Mouse (Mus musculus) hindbrain, embryonic 13.5 days (tissue): ENCODE measurements around the gene Gm10024. TPM values are rescaled to one million over a fixed set of nuclear protein-coding genes. Genes with fewer than 3 reads are reported as not detected.
"Not testable (repeated sequence)": the region's sequence is repeated elsewhere in the genome, so short reads cannot be mapped to it uniquely, and the experiment has no call there.

Experiments used
- ATAC-seq: fragments of 200-750 bp; cut with Nextera tagmentation; 2 replicates; pipeline ENCODE4 v1.8.0; 2017; ENCODE audit warnings: moderate TSS enrichment; ENCODE audit not compliant: low FRiP score
- H3K27ac ChIP-seq: fragments of 300-500 bp; sonication (generic); 2 replicates; pipeline ENCODE4 v1.5.1; 2015; ENCODE audit warnings: inconsistent platforms, mild to moderate bottlenecking, moderate library complexity
- H3K27me3 ChIP-seq: fragments of 300-500 bp; sonication (generic); 2 replicates; pipeline ENCODE4 v1.6.1; 2015; ENCODE audit warnings: mild to moderate bottlenecking, inconsistent platforms
- H3K36me3 ChIP-seq: fragments of 300-500 bp; sonication (generic); 2 replicates; pipeline ENCODE4 v1.6.1; 2015; ENCODE audit warnings: mild to moderate bottlenecking, inconsistent platforms
- H3K4me1 ChIP-seq: fragments of 300-500 bp; sonication (generic); replicated peaks from 2 replicates; pipeline ENCODE4 v1.6.1; 2015; ENCODE audit warnings: inconsistent platforms
- H3K4me2 ChIP-seq: fragments of 300-500 bp; sonication (generic); 2 replicates; pipeline ENCODE4 v1.6.1; 2015; ENCODE audit warnings: inconsistent platforms, mild to moderate bottlenecking, moderate library complexity
- H3K4me3 ChIP-seq: fragments of 300-500 bp; sonication (generic); 2 replicates; pipeline ENCODE4 v1.5.1; 2015; ENCODE audit warnings: mild to moderate bottlenecking, inconsistent platforms
- H3K9ac ChIP-seq: fragments of 300-500 bp; sonication (generic); 2 replicates; pipeline ENCODE4 v1.6.1; 2015; ENCODE audit warnings: mild to moderate bottlenecking, inconsistent platforms
- H3K9me3 ChIP-seq: fragments of 300-500 bp; sonication (generic); 2 replicates; pipeline ENCODE4 v1.6.1; 2016; ENCODE audit warnings: inconsistent platforms
- WGBS: fragments of 180-500 bp; shearing (Covaris S2); methylation state at CpG from one replicate; pipeline ENCODE4 v1.1.7; 2015; 5-methylcytosine and 5-hydroxymethylcytosine counted together
- polyA plus RNA-seq: library from polyadenylated mRNA; unstranded; fragments of >200 nt; fragmentation: Nextera tagmentation; extraction: Ambion mirVana; gene quantifications from 2 replicates; pipeline ENCODE4 v1.2.1, GENCODE M21; 2015

Gene Gm10024
- not detected in 2 replicates for polyA plus RNA-seq

GRCm38 (mm10) chr10:77711157-77711556 lies at the start of gene Gm10024:
Gene Gm10024, plus strand, starts transcription at chr10:77711457.
- H3K27me3 ChIP-seq, H3K4me1 ChIP-seq, H3K36me3 ChIP-seq, H3K27ac ChIP-seq, H3K9me3 ChIP-seq, H3K9ac ChIP-seq, H3K4me3 ChIP-seq, ATAC-seq, H3K4me2 ChIP-seq: not testable (repeated sequence)

DNA sequence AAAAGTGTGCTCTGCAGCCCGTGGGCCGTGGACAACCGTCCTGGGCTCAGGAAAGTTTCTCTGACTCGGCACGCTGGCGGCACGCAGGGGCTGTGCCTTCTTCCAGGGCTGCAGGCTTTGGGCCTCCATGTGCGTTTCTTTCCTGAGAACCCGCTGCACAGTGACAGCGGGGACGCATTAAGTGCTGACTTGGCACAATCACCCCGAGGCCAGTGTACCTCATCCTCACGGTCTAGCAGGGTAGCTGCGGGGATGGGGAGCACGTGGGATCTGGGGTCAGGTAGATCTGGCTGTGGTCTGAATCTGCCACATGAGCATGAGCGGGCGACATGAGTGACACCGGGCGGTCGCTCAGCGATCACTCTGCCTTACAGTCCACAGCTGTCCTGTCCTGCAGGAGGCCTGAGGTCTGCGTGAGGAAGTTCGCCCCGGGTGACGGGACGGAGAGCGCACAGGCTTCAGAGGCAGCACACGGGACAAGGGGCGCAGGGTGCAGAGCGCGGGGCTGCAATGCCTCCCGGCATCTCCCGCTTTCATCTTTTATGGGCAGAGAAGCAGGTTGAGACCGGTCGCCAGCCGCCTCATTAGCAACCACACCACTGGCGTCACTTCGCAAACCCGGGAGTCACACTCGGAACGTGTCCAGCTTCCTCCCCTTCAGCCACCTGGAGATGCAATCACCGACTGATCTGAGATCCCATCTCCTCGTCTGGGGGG lies 47.1 kb upstream of the Gm10024 start:
- no peak for ATAC-seq
- H3K9ac ChIP-seq = no peak overlapping the region; the same call in 1 of the 2 replicates
- no peaks in the 10 kb centered on the region for H3K9me3 ChIP-seq
- H3K36me3 ChIP-seq = no peaks in the 10 kb centered on the region
- H3K4me3 ChIP-seq = no peak overlapping the region
- peak overlapping the region; percentile 21; the same call in 1 of the 2 replicates for H3K4me2 ChIP-seq
- no peak overlapping the region for H3K27ac ChIP-seq
- peaks cover 8% of the 10 kb centered on the region; the same call in 1 of the 2 replicates for H3K27me3 ChIP-seq
- H3K4me1 ChIP-seq = no peaks in the 10 kb centered on the region
- WGBS = 61% methylated on average over 43 of the region's 43 CpGs

GRCm38 (mm10) chr10:77666342-77666741 lies 44.9 kb upstream of the Gm10024 start:
- 83% methylated on average over 8 of the region's 8 CpGs for WGBS
- peaks cover 8% of the 10 kb centered on the region; the same call in 1 of the 2 replicates for H3K27me3 ChIP-seq
- no peak for ATAC-seq
- no peak overlapping the region for H3K27ac ChIP-seq
- H3K4me1 ChIP-seq = no peaks in the 10 kb centered on the region
- H3K4me3 ChIP-seq = no peak overlapping the region
- H3K36me3 ChIP-seq = no peaks in the 10 kb centered on the region
- no peak overlapping the region for H3K4me2 ChIP-seq
- no peak overlapping the region for H3K9ac ChIP-seq
- H3K9me3 ChIP-seq = no peaks in the 10 kb centered on the region

DNA sequence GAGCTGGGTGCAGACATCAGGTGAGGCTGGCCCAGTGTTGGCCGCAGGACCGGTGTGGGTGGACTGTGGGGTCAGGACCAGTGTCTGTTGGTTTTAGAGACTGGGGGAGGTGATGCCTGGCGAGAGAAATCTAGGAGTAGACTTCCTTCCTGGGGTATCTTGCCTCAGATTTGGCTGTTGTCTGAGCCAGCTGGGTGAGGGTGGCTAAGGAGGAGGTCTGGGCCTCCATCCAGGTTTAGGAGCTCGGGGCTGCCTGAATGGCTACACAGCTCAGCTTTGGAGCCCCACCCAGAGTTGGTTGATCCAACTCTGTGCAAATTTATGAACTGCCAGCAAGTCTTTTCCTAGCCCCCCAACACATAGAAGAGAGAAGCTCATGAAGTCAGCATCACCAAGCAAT lies 43.9 kb upstream of the Gm10024 start:
- ATAC-seq = no peak
- Histone ChIP-seq H3K9ac (no peak overlapping the region), H3K9me3 (no peaks in the 10 kb centered on the region), H3K4me2 (no peak overlapping the region), H3K4me3 (no peak overlapping the region), H3K4me1 (no peaks in the 10 kb centered on the region), H3K27ac (no peak overlapping the region), H3K36me3 (no peaks in the 10 kb centered on the region), H3K27me3 (peaks cover 8% of the 10 kb centered on the region; the same call in 1 of the 2 replicates)
- WGBS = 84% methylated on average over 4 of the region's 4 CpGs

DNA sequence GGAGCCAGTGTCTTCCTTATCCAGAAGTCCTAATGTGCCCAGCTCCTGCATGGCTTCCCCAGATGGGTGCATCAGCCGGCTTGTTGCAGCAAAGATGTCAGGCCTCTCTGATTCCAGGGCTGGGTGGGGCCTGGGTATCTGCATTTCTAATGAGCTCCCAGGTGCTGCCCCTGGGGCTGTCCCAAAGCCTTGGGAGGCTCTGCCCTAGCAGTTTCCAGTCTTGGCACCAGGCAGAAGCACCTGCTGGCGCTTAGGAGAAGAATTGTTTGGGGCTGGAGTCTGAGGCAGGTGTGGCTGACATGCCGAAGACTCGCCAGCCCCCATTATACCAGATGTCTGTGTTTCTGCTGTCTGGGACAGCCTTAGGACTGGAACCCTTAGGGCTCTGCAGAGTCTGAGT lies 40.5 kb upstream of the Gm10024 start:
- Histone ChIP-seq H3K27me3 (peaks cover 17% of the 10 kb centered on the region), H3K9me3 (no peaks in the 10 kb centered on the region), H3K4me1 (no peaks in the 10 kb centered on the region), H3K9ac (no peak overlapping the region), H3K4me3 (no peak overlapping the region), H3K36me3 (no peaks in the 10 kb centered on the region), H3K27ac (no peak overlapping the region), H3K4me2 (no peak overlapping the region)
- no peak for ATAC-seq
- 80% methylated on average over 4 of the region's 4 CpGs for WGBS

- Histone ChIP-seq H3K9ac (no peak overlapping the region), H3K4me3 (no peak overlapping the region), H3K27ac (no peak overlapping the region), H3K4me2 (no peak overlapping the region), H3K36me3 (no peaks in the 10 kb centered on the region), H3K27me3 (peaks cover 25% of the 10 kb centered on the region), H3K4me1 (no peaks in the 10 kb centered on the region), H3K9me3 (no peaks in the 10 kb centered on the region)
- no peak for ATAC-seq
- 85% methylated on average over 4 of the region's 4 CpGs for WGBS
Observed at GRCm38 (mm10) chr10:77671519-77671918, 39.7 kb upstream of the Gm10024 start.

DNA sequence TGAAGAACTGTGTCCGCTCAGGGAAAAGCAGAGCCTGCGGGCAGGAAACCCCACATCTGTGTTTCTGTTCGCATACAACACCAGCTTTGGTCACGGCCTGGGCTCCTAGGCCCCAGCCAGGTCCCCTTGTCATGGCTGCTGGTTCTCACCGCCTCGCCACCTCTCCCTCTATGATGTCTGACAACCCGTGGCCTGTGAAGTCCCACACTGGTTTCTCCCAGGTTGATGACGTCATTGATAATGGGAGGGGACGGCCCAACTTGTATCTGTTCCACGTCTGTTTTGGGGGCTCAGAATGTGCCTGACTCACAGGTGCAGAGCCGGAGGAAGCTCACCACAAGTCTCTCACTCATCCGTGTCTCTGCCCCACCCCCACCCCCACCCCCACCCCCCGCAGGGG lies 37.5 kb upstream of the Gm10024 start:
- H3K27ac ChIP-seq = no peak overlapping the region
- H3K4me1 ChIP-seq = peaks cover 14% of the 10 kb centered on the region
- no peaks in the 10 kb centered on the region for H3K36me3 ChIP-seq
- peaks cover 47% of the 10 kb centered on the region for H3K27me3 ChIP-seq
- no peak overlapping the region for H3K4me2 ChIP-seq
- no peak for ATAC-seq
- no peak overlapping the region for H3K4me3 ChIP-seq
- 59% methylated on average over 13 of the region's 13 CpGs for WGBS
- H3K9me3 ChIP-seq = no peaks in the 10 kb centered on the region
- H3K9ac ChIP-seq = no peak overlapping the region

DNA sequence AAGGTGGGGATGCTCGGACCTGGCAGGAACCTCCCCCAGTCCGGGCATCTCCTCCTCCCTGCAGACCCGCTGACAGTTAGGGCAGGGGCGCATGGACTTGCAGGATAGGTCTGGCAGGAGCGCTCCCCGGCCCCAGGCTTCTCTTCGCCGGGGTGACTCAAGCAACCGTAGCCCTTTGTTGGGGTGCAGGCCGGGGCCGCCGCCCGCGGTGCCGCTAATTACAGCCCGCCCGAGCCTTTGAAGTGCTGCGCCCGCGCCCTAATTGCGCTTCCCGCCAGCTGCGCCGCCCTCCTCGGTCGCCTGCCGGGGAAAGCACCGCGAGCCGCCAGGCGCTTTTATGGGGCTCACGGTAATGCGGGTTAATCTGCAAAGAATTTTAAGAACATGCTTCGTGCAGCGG lies 33.7 kb upstream of the Gm10024 start:
- H3K4me3 ChIP-seq = peak overlapping the region; percentile 37
- peaks cover 14% of the 10 kb centered on the region for H3K4me1 ChIP-seq
- no peaks in the 10 kb centered on the region for H3K36me3 ChIP-seq
- 0 out of 2 replicates have a peak, but pooled peaks have one; percentile 52 for ATAC-seq
- no peaks in the 10 kb centered on the region for H3K9me3 ChIP-seq
- under 1% methylated on average over 34 of the region's 35 CpGs for WGBS
- peak overlapping the region; percentile 53 for H3K9ac ChIP-seq
- no peak overlapping the region for H3K27ac ChIP-seq
- peaks cover 56% of the 10 kb centered on the region for H3K27me3 ChIP-seq
- H3K4me2 ChIP-seq = peak overlapping the region; percentile 71

- Histone ChIP-seq H3K27ac (no peak overlapping the region), H3K27me3 (peaks cover 59% of the 10 kb centered on the region), H3K4me3 (no peak overlapping the region), H3K9ac (no peak overlapping the region), H3K36me3 (no peaks in the 10 kb centered on the region), H3K9me3 (no peaks in the 10 kb centered on the region), H3K4me2 (no peak overlapping the region), H3K4me1 (peaks cover 24% of the 10 kb centered on the region)
- no peak for ATAC-seq
- WGBS = 77% methylated on average over 7 of the region's 7 CpGs
Observed at GRCm38 (mm10) chr10:77682994-77683393, 28.3 kb upstream of the Gm10024 start.

DNA sequence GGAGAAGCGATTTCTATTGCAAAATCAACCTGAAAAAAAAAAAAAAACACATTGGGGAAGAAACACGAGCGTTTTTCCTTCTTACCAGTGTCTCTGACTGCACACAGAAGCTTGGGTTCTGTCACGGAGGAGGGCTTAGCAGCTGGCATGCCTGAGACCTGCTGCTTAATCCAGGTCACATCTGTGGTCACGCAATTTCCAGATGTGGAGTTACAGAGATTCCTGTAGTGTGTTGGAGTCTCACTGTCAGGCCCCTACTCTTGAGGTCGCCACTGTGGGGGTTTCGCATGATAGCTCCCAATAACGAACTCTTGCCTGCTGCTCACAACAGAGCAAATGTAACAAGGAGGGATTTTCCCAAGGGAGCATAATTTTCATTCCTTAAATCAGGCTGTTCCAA lies 27.1 kb upstream of the Gm10024 start:
- Histone ChIP-seq H3K9ac (no peak overlapping the region), H3K4me2 (no peak overlapping the region), H3K36me3 (no peaks in the 10 kb centered on the region), H3K4me3 (no peak overlapping the region), H3K27me3 (peaks cover 58% of the 10 kb centered on the region), H3K27ac (no peak overlapping the region), H3K4me1 (peaks cover 23% of the 10 kb centered on the region), H3K9me3 (no peaks in the 10 kb centered on the region)
- WGBS = 39% methylated on average over 8 of the region's 8 CpGs
- no peak for ATAC-seq

DNA sequence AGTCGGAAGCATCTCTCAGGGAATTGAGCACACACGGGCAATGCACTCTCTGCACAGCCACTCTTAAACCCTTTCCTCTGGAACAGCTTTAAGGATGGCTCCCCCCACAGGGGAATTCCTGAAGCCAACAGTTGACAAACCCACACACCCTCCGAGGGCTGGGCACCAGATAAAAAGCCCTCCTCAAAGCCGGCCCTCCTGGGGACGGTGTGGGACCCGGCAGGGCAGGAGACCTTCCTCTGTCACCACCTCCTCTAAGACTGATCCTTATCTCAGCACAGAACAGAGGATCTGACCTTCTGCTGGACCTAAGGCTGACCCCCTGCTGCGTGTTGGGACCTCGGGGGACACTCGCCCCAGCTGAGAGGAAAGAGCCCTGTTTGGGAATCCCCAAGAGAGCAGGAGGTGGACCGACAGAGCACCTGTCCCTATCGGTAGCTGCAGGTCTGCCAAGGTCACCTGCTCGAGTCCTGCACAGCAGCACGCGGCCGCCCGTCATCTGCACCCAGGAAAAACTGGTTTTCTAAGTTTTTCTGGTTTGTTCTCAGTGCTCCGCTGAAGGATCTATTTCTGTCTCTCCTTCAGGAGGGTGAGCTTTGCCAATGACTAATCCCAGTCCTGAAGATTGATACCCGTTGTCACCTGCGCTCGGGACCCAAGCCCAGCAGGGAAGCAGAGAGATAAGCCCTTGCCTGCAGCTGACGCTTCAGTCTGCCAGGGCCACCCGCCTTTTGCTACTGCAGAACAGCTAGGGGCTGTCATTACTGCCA lies 25.2 kb upstream of the Gm10024 start, which contains the start of gene Tspear:
Gene Tspear, plus strand, starts transcription at position 675 of the 770 bp plus-strand sequence.
- ATAC-seq = no peak
- no peaks in the 10 kb centered on the region for H3K36me3 ChIP-seq
- no peaks in the 10 kb centered on the region for H3K9me3 ChIP-seq
- H3K27ac ChIP-seq = no peak within 1 kb of the TSS
- no peak within 1 kb of the TSS for H3K9ac ChIP-seq
- H3K4me2 ChIP-seq = no peak within 1 kb of the TSS
- H3K4me1 ChIP-seq = peaks cover 33% of the 10 kb centered on the region
- 7% methylated on average over 22 of the region's 22 CpGs for WGBS
- peaks cover 53% of the 10 kb centered on the region for H3K27me3 ChIP-seq
- no peak within 1 kb of the TSS for H3K4me3 ChIP-seq

DNA sequence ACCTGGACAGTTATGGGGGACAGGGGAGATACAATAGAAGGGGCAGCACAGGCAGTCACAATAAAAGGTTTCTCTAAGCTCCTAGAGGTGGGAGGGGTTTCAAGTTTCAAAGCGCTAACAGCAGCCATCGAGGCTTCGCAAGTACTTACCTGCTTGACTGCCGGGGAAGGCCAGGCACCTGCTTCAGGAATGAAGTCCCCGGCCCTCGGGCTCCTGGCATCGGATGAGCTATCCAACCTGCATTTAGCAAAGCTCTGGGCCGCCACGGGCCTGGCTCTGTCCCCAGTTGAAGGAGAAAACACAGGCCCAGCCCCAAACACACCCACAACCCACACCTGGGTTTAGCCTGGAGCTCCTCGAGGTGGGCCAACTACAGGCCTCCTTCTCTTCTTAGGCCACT lies 24.2 kb upstream of the Gm10024 start:
- Histone ChIP-seq H3K36me3 (no peaks in the 10 kb centered on the region), H3K9ac (no peak overlapping the region), H3K4me2 (no peak overlapping the region), H3K27ac (no peak overlapping the region), H3K27me3 (peaks cover 53% of the 10 kb centered on the region), H3K4me1 (peaks cover 33% of the 10 kb centered on the region), H3K4me3 (no peak overlapping the region), H3K9me3 (no peaks in the 10 kb centered on the region)
- 31% methylated on average over 10 of the region's 10 CpGs for WGBS
- ATAC-seq = no peak
